ENCODE assay signal across 23 mouse cellular contexts in the genomic region with DNA sequence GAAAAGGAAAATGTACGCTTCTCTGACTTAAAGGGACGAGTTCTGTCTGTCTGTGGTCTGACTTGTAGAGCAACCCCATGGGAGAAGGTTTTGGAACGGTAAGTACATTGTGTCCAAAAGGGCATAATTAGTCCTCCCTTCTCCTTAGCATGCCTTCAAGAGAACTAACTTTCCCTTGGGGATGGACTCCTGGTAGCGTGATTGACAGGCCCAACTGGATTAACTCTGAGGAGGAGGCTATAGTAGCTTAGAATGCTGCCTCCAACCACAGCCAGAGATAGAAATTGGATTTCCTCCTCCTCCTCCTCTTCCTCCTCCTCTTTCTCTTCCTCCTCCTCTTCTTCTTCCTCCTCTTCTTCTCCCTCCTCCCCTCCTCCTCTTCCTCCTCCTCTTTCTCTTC. TPM values are rescaled to one million over a fixed set of nuclear protein-coding genes. Genes with fewer than 3 reads are reported as not detected.
DNase-seq lines count a peak whose midpoint lies in the region; ATAC-seq and TF ChIP-seq lines count a peak whose summit lies in the region.
"Had no signal": no experiment of that assay in that cellular context is flagged by ENCODE, and none has a peak within 500 bp of the region (broad histone marks: within the 10 kb centered on the region; RNA-seq: fewer than 3 reads in every experiment).

No protein-coding gene starts in this region.

- ATAC-seq in heart, embryonic 12.5 days (ENCODE audit: insufficient number of reproducible peaks, low FRiP score), result no peak
- ATAC-seq in midbrain, embryonic 16.5 days, result no peak
- ATAC-seq: activated CD4-positive, CD25-positive, alpha-beta regulatory T cell, adult 4 months; CD4-positive, CD25-positive, alpha-beta regulatory T cell, adult 4 months; Patski had no signal

- DNase-seq in heart, adult 11 months, result peak; percentile 69
- DNase-seq in left cerebral cortex, adult 2 months (ENCODE audit: extremely low spot score in 1 of 2, low spot score in 2 of 2), result no peak
- DNase-seq: adrenal gland, adult 2 months; adrenal gland, adult 8-10 months; adrenal gland, postnatal 10 days; adrenal gland, postnatal 14 days; adrenal gland, postnatal 25 days; adrenal gland, postnatal 36 days; B cell, adult 2 months; cerebellum, adult 11 months; cerebellum, adult 11-12 months; cerebellum, adult 18-20 months; cerebellum, adult 2 months had no signal

- intact Hi-C loops in left cerebral cortex, adult 2 months (cut with DNase I), result no loop called here

- no peak for TF ChIP-seq CTCF in C2C12 (IDR thresholded peaks at IDR 0.05; ENCODE audit: control insufficient read depth, insufficient read depth, insufficient read length)
- no peak for TF ChIP-seq CTCF in left cerebral cortex, adult 2 months (IDR thresholded peaks at IDR 0.05)

- no peaks in the 10 kb centered on the region for H3K27me3 ChIP-seq in heart, embryonic 12.5 days (replicated peaks)
- H3K27me3 ChIP-seq in C2C12 (ENCODE audit: control insufficient read depth, insufficient read depth, insufficient read length) (no peaks in the 10 kb centered on the region), myocyte (ENCODE audit: control insufficient read depth, insufficient read depth, insufficient read length) (no peaks in the 10 kb centered on the region)
- H3K27me3 ChIP-seq in midbrain, embryonic 16.5 days (ENCODE audit: control insufficient read depth, insufficient read depth, low read depth, low read length), result no peaks in the 10 kb centered on the region
- H3K27me3 ChIP-seq: CH12.LX, Patski had no signal

- no peak overlapping the region for H3K4me3 ChIP-seq in heart, embryonic 12.5 days
- H3K4me3 ChIP-seq in C2C12 (ENCODE audit: insufficient read depth, poor library complexity, severe bottlenecking) (no peak overlapping the region), myocyte (no peak overlapping the region)
- H3K4me3 ChIP-seq in left cerebral cortex, adult 2 months, result no peak overlapping the region
- H3K4me3 ChIP-seq in midbrain, embryonic 16.5 days (ENCODE audit: low read depth, low read length), result no peak overlapping the region

- no peak overlapping the region for H3K4me2 ChIP-seq in heart, embryonic 12.5 days
- H3K4me2 ChIP-seq in myocyte (ENCODE audit: low read depth), result peak overlapping the region; percentile 4
- H3K4me2 ChIP-seq in midbrain, embryonic 16.5 days (ENCODE audit: low read length), result no peak overlapping the region

- H3K27ac ChIP-seq in heart, embryonic 12.5 days (ENCODE audit: poor library complexity, severe bottlenecking), result no peak overlapping the region
- no peak overlapping the region for H3K27ac ChIP-seq in left cerebral cortex, adult 2 months
- H3K27ac ChIP-seq in midbrain, embryonic 16.5 days (ENCODE audit: low read length), result no peak overlapping the region

- H3K79me2 ChIP-seq in C2C12 (ENCODE audit: control insufficient read depth, insufficient read depth) (no peaks in the 10 kb centered on the region), myocyte (ENCODE audit: control insufficient read depth, insufficient read depth) (no peaks in the 10 kb centered on the region)

- H3K9ac ChIP-seq in heart, embryonic 12.5 days, result no peak overlapping the region
- no peak overlapping the region for H3K9ac ChIP-seq in midbrain, embryonic 16.5 days (ENCODE audit: low read depth, low read length)

- H3ac ChIP-seq in C2C12 (ENCODE audit: control insufficient read depth, insufficient read length, low read depth) (no peak overlapping the region), myocyte (ENCODE audit: control insufficient read depth, insufficient read length) (no peak overlapping the region)

- no peaks in the 10 kb centered on the region for H3K79me3 ChIP-seq in C2C12 (ENCODE audit: low read depth)

- no peak for TF ChIP-seq POLR2A in myocyte (IDR thresholded peaks at IDR 0.05; ENCODE audit: insufficient read length, low read depth)

- WGBS in heart, embryonic 12.5 days, result 75% methylated on average over 4 of the region's 4 CpGs
- 85% methylated on average over 4 of the region's 4 CpGs for WGBS in midbrain, embryonic 16.5 days

- H3K36me3 ChIP-seq in heart, embryonic 12.5 days, result no peaks in the 10 kb centered on the region
- H3K36me3 ChIP-seq in C2C12 (ENCODE audit: control insufficient read depth, insufficient read depth), result no peaks in the 10 kb centered on the region
- H3K36me3 ChIP-seq in myocyte (ENCODE audit: control insufficient read depth, insufficient read depth), result no peaks in the 10 kb centered on the region
- no peaks in the 10 kb centered on the region for H3K36me3 ChIP-seq in midbrain, embryonic 16.5 days (ENCODE audit: control insufficient read depth, insufficient read depth, low read length)
- H3K36me3 ChIP-seq: G1E had no signal

- H3K9me3 ChIP-seq in heart, embryonic 12.5 days (replicated peaks), result no peaks in the 10 kb centered on the region
- H3K9me3 ChIP-seq in midbrain, embryonic 16.5 days (replicated peaks; ENCODE audit: control insufficient read depth, low read length, poor library complexity, severe bottlenecking), result 0 out of 2 replicates have a peak, but pooled peaks cover 2% of the 10 kb centered on the region
- H3K9me3 ChIP-seq: G1E had no signal

- peaks cover 18% of the 10 kb centered on the region for H3K4me1 ChIP-seq in heart, embryonic 12.5 days (replicated peaks)
- no peaks in the 10 kb centered on the region; the same call in 1 of the 2 replicates for H3K4me1 ChIP-seq in midbrain, embryonic 16.5 days (ENCODE audit: control insufficient read depth, insufficient read depth, low read length)

TF ChIP-seq in C2C12, 6 proteins besides CTCF, POLR2A, EP300 and RAD21:
- TF ChIP-seq FOSL1 (IDR thresholded peaks at IDR 0.05; ENCODE audit: insufficient read depth, low read length, poor library complexity, severe bottlenecking), result no peak
- peak; percentile 93 for TF ChIP-seq MYOD1 (IDR thresholded peaks at IDR 0.05; ENCODE audit: control insufficient read depth, insufficient read length, low read depth)
- TF ChIP-seq MYOG (IDR thresholded peaks at IDR 0.05; ENCODE audit: control insufficient read depth, extremely low read depth, insufficient read length), result no peak
- no peak for TF ChIP-seq MAX (IDR thresholded peaks at IDR 0.05)

TF ChIP-seq in myocyte, 11 proteins besides CTCF, POLR2A, EP300 and RAD21:
- TF ChIP-seq MAX (IDR thresholded peaks at IDR 0.05; ENCODE audit: low read depth), result no peak
- TF ChIP-seq CEBPB (IDR thresholded peaks at IDR 0.05; ENCODE audit: insufficient read depth, poor library complexity, severe bottlenecking), result no peak
- no peak for TF ChIP-seq POLR2AphosphoS2 (IDR thresholded peaks at IDR 0.05; ENCODE audit: insufficient read length, low read depth)
- TF ChIP-seq MYOD1 (IDR thresholded peaks at IDR 0.05; ENCODE audit: control insufficient read depth in 1 of 3, insufficient read length in 2 of 3, low read depth in 2 of 3), result peak; percentile 58 to 93 (median 80)
- TF ChIP-seq USF1 (IDR thresholded peaks at IDR 0.05; ENCODE audit: low read depth), result no peak
- peak; percentile 65 for TF ChIP-seq TCF12 (IDR thresholded peaks at IDR 0.05; ENCODE audit: insufficient read depth, poor library complexity, severe bottlenecking)
- TF ChIP-seq REST (IDR thresholded peaks at IDR 0.05; ENCODE audit: insufficient read depth, insufficient read length), result no peak
- no peak for TF ChIP-seq MYOG (IDR thresholded peaks at IDR 0.05; ENCODE audit: control insufficient read depth in 1 of 3, insufficient read depth in 1 of 3, insufficient read length in 2 of 3, low read depth in 2 of 3)
- TF ChIP-seq TCF3 (IDR thresholded peaks at IDR 0.05; ENCODE audit: insufficient read length, low read depth), result peak; percentile 18
- no peak for TF ChIP-seq SRF (IDR thresholded peaks at IDR 0.05; ENCODE audit: control insufficient read depth, insufficient read length, low read depth)

RNA-seq across cellular contexts. Expression of gene 1700086D15Rik, which starts 39.4 kb away (rescaled TPM):
- 0.15 and 0.18 TPM in 2 replicates for polyA plus RNA-seq in heart, embryonic 12.5 days (2016; fragmentation: Nextera tagmentation; extraction: Ambion mirVana)
- not detected for polyA plus RNA-seq in C2C12 (2012; fragmentation: generic; extraction: Trizol)
- polyA plus RNA-seq in myocyte (2012; fragmentation: generic; extraction: Trizol), result not detected
- 1 to 10 TPM; 3.5 to 4.0 TPM for total RNA-seq in left cerebral cortex, adult 2 months (2021)
- polyA plus RNA-seq in midbrain, embryonic 16.5 days (2015; fragmentation: Nextera tagmentation; extraction: Ambion mirVana), result 0.32 TPM in 1 of 2 replicates, not detected in the other
- total RNA-seq: adrenal gland, adult 2 months; adrenal gland, postnatal 25 days; CH12.LX; MEL had no signal
- polyA plus RNA-seq: activated CD4-positive, CD25-positive, alpha-beta regulatory T cell, adult 4 months; adrenal gland, adult 2 months; CD4-positive, CD25-positive, alpha-beta regulatory T cell, adult 4 months; G1E; Patski had no signal

RNA-seq across cellular contexts. Expression of gene Arhgap44, which starts 42.5 kb away (rescaled TPM):
- polyA plus RNA-seq in heart, embryonic 12.5 days (2016; fragmentation: Nextera tagmentation; extraction: Ambion mirVana), result 13.3 and 15.5 TPM in 2 replicates
- polyA plus RNA-seq in C2C12 (2012; fragmentation: generic; extraction: Trizol), result 7.8 TPM
- polyA plus RNA-seq in myocyte (2012; fragmentation: generic; extraction: Trizol), result 7.5 TPM
- total RNA-seq in left cerebral cortex, adult 2 months (2021), result 100 to 1,000 TPM; 137 to 142 TPM
- 17.1 and 19.9 TPM in 2 replicates for polyA plus RNA-seq in midbrain, embryonic 16.5 days (2015; fragmentation: Nextera tagmentation; extraction: Ambion mirVana)
- total RNA-seq: CH12.LX, MEL had no signal
- polyA plus RNA-seq: G1E had no signal
